Mouse (Mus musculus): ENCODE measurements around the gene Sesn3. TPM values are rescaled to one million over a fixed set of nuclear protein-coding genes. Genes with fewer than 3 reads are reported as not detected.
A peak's percentile ranks its signal among the peaks of the same experiment; 100 is the strongest.

Gene Sesn3
- total and polyA plus RNA-seq, 3 experiments: 1.5 to 6.0 TPM; not detected in 1

DNA sequence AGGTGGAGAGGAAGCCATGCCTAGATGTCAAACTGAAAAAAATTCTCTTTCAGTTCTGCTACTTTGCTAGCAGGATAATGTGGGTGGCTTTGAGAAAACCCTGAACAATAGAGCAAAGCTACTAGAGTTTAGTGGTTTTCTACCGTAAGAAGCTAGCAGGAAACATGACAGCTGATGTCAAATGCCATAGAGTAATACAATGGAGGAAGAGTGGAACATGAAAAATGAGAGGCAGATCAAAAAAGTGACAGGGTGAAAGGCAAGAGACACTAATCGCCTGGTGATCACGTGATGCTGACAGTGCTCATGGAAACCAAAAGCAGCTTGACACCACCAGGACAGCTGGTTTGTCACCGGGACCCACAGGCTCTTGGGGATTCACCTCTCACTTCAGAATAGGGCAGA is 12.3 kb upstream of the Sesn3 start:
- DNase-seq (ENCODE audit: low read depth, low spot score): no peak
- Histone ChIP-seq H3K27me3 (ENCODE audit: control insufficient read depth in 1 of 2, insufficient read depth in 2 of 2, low read length in 2 of 2) (peaks cover 4 to 8% of the 10 kb centered on the region in 2 experiments), H3K9me3 (replicated peaks; ENCODE audit: insufficient read depth, low read length) (no peaks in the 10 kb centered on the region), H3K27ac (ENCODE audit: control insufficient read depth, low read depth, low read length) (no peak overlapping the region), H3K36me3 (ENCODE audit: control insufficient read depth in 1 of 2, insufficient read depth in 2 of 2, low read length in 2 of 2) (no peaks in the 10 kb centered on the region), H3K79me2 (ENCODE audit: control insufficient read depth, insufficient read depth, low read length, poor library complexity) (no peaks in the 10 kb centered on the region), H3K4me1 (ENCODE audit: control insufficient read depth in 1 of 2, insufficient read depth in 2 of 2, low read length in 2 of 2) (no peaks in the 10 kb centered on the region), H3K9ac (ENCODE audit: control insufficient read depth, low read depth, low read length, poor library complexity, severe bottlenecking) (no peak overlapping the region), H3K4me3 (ENCODE audit: control insufficient read depth in 1 of 2, insufficient read depth in 1 of 2, low read depth in 2 of 2, low read length in 2 of 2) (no peak overlapping the region)
- no peak for TF ChIP-seq CHD2 (IDR thresholded peaks at IDR 0.05; ENCODE audit: low read length)
- TF ChIP-seq E2F4 (IDR thresholded peaks at IDR 0.05; ENCODE audit: borderline replicate concordance, low read depth, low read length): no peak
- TF ChIP-seq KAT2A (conservative IDR thresholded peaks at IDR 0.05; ENCODE audit: low read depth, low read length): no peak
- peak; percentile 62 for TF ChIP-seq USF1 (IDR thresholded peaks at IDR 0.05; ENCODE audit: low read depth, low read length)
- no peak for TF ChIP-seq EP300 (IDR thresholded peaks at IDR 0.05; ENCODE audit: low read depth in 1 of 2, low read length in 2 of 2)
- TF ChIP-seq CHD1 (IDR thresholded peaks at IDR 0.05; ENCODE audit: low read depth, low read length): no peak

GRCm38 (mm10) chr9:14266470-14266869 is 8.4 kb upstream of the Sesn3 start:
- TF ChIP-seq POLR2A (IDR thresholded peaks at IDR 0.05; ENCODE audit: control insufficient read depth in 1 of 2, insufficient read depth in 1 of 2, low read depth in 1 of 2, low read length in 2 of 2, poor library complexity in 1 of 2): no peak
- TF ChIP-seq BHLHE40 (IDR thresholded peaks at IDR 0.05; ENCODE audit: borderline replicate concordance, low read depth, low read length): no peak
- no peak for TF ChIP-seq ETS1 (IDR thresholded peaks at IDR 0.05; ENCODE audit: low read depth, low read length)
- TF ChIP-seq E2F4 (IDR thresholded peaks at IDR 0.05; ENCODE audit: borderline replicate concordance, low read depth, low read length): no peak
- no peak for TF ChIP-seq SIN3A (IDR thresholded peaks at IDR 0.05; ENCODE audit: low read length)
- TF ChIP-seq UBTF (IDR thresholded peaks at IDR 0.05; ENCODE audit: borderline replicate concordance, insufficient read depth, low read depth, low read length): no peak
- TF ChIP-seq POLR2AphosphoS5 (IDR thresholded peaks at IDR 0.05; ENCODE audit: borderline replicate concordance, low read depth, low read length): no peak
- no peak for TF ChIP-seq MAX (IDR thresholded peaks at IDR 0.05; ENCODE audit: low read length)
- TF ChIP-seq USF2 (IDR thresholded peaks at IDR 0.05; ENCODE audit: borderline replicate concordance in 1 of 2, insufficient read depth in 1 of 2, low read depth in 1 of 2, low read length in 2 of 2): no peak
- TF ChIP-seq GABPA (IDR thresholded peaks at IDR 0.05; ENCODE audit: low read depth, low read length): no peak
- no peak for TF ChIP-seq CHD2 (IDR thresholded peaks at IDR 0.05; ENCODE audit: low read length)
- no peak for TF ChIP-seq CHD1 (IDR thresholded peaks at IDR 0.05; ENCODE audit: low read depth, low read length)
- TF ChIP-seq NELFE (IDR thresholded peaks at IDR 0.05; ENCODE audit: low read depth, low read length): no peak
- no peak for TF ChIP-seq RAD21 (IDR thresholded peaks at IDR 0.05; ENCODE audit: low read depth, low read length)
- TF ChIP-seq MAFK (IDR thresholded peaks at IDR 0.05; ENCODE audit: borderline replicate concordance, low read depth, low read length): no peak
- no peak for TF ChIP-seq TAL1 (IDR thresholded peaks at IDR 0.05; ENCODE audit: low read length)
- TF ChIP-seq GATA1 (IDR thresholded peaks at IDR 0.05; ENCODE audit: low read depth, low read length): no peak
- no peak for TF ChIP-seq ELF1 (IDR thresholded peaks at IDR 0.05; ENCODE audit: low read depth, low read length)
- TF ChIP-seq KAT2A (conservative IDR thresholded peaks at IDR 0.05; ENCODE audit: low read depth, low read length): no peak
- TF ChIP-seq ZMIZ1 (IDR thresholded peaks at IDR 0.05; ENCODE audit: low read depth, low read length): no peak
- Histone ChIP-seq H3K4me1 (ENCODE audit: control insufficient read depth in 1 of 2, insufficient read depth in 2 of 2, low read length in 2 of 2) (no peaks in the 10 kb centered on the region), H3K27ac (ENCODE audit: control insufficient read depth, low read depth, low read length) (no peak overlapping the region), H3K27me3 (ENCODE audit: control insufficient read depth in 1 of 2, insufficient read depth in 2 of 2, low read length in 2 of 2) (peaks cover 12 to 23% of the 10 kb centered on the region in 2 experiments), H3K79me2 (ENCODE audit: control insufficient read depth, insufficient read depth, low read length, poor library complexity) (no peaks in the 10 kb centered on the region), H3K36me3 (ENCODE audit: control insufficient read depth in 1 of 2, insufficient read depth in 2 of 2, low read length in 2 of 2) (no peaks in the 10 kb centered on the region), H3K4me3 (ENCODE audit: control insufficient read depth in 1 of 2, insufficient read depth in 1 of 2, low read depth in 2 of 2, low read length in 2 of 2) (no peak overlapping the region), H3K9ac (ENCODE audit: control insufficient read depth, low read depth, low read length, poor library complexity, severe bottlenecking) (no peak overlapping the region), H3K9me3 (replicated peaks; ENCODE audit: insufficient read depth, low read length) (no peaks in the 10 kb centered on the region)
- DNase-seq (ENCODE audit: low read depth, low spot score): peak; percentile 26

All from MEL (cell line).